Mouse (Mus musculus): ENCODE data around the gene Neurl1b.
A peak's percentile ranks its signal among the peaks of the same experiment; 100 is the strongest.

The Neurl1b gene

DNA sequence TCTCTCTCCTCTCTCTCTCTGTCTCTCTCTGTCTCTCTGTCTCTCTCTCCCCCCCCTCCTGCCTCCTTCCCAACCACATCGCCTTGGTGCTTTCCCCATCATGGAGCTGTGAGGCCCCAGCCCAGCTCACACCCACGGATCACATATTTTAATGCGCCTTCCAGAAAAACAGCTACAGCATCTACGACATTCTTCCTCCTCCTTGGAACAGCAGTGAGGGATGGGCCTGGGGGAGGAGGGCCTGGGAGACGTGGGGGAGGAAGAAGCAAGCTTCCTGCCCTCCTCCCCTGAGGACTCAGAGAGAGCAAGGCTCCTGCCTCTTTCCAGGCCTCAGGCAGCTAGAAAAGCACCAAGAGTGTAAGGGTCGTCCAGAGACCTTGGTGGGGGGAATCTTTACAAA is 17.3 kb upstream of the Neurl1b start:
- no peak for DNase-seq

DNA sequence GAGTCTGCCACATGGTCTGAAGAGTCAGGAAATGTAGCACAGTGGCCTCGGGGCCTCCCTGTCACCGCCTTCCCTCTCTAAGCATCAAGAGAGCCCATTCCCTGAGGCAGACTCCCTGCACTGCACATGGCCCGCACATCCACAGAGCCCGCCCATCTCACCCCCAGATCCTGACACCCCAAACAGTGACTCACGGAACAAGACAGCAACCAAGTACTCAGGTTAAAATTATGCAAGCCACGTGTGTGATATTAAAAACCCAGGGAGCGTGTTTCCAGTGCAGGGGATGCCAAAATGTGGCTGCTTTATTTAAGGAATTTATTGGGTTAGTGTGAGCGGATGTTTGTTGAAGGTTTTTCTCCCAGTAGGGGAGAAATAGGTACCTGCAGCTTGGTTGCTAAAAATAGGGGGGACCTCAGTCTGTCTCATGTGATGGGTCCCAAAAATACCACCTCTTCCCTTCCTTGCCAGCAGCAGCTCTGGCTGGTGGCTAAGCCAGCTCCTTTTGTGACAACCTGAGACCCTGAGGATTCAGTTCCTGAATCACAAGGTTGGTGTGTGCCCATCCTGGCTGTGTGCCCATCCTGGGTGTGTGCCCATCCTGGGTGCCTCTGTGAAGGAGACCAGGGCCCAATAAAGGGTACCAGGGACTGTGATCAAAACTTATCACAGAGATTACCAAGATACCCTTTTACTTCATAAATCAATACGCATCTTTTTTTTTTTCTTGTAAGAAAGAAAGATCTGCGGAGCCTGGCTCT is 9.1 kb upstream of the Neurl1b start:
- DNase-seq: no peak

DNA sequence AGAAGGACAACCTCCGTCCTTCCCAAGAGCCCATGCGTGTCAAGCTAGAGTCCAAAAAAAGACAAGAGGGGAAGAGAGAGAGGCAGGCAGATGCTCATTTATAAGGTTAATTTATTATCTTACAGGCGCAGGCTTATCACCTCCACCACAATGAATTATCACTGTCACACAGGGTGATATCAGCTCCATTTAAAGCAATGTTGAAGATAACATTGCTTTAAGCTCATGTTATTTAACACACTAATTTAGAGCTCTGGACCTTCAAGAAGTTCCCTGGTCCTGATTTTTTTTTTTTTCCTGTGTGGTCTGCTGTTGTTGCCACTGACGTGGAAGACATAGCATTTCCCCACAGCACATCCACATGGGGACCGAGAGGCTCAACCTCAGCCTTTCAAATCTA is 1.7 kb upstream of the Neurl1b start:
- no peak for DNase-seq

DNA sequence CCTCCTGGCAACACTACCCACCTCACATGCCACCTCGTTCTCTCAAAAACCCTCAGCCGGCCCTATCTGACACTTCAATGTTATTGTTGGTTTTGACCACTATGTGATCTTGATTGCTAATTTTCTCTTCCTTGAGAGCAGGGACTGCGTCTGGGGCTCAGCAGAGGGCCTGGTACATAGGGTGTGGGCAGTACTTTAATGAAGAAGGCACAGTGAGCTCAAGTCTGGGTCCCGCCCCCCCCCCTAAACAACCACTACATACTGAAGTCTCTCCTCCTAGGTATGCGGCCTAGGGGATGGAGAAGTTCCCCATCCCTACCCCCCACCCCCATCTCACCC is 476 bp upstream of the Neurl1b start:
- no peak for DNase-seq

DNA sequence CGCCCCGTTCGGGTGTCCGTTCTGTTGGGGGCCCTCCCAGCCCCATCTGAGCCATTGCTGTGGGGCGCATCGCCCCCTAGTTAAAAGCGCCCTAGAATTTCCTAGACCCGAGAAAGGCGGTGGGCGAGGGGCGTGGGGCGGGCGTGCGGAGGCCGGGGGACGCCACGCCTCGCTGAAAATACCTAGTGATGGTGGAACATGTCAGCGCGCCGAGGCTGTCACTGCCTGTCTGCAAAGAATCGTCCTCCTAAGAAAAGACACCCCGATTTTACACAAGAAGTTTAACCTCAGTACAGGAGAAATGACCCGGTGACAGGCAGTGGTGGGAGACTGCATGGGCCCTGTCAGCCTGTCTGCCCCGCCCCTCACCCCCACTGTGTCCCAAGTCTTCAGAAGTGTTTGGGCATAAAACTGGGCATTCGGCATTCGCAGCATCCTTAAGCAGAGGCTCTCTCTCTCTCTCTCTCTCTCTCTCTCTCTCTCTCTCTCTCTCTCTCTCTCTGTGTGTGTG is 781 bp downstream of the Neurl1b start:
- DNase-seq: peak; percentile 4

DNA sequence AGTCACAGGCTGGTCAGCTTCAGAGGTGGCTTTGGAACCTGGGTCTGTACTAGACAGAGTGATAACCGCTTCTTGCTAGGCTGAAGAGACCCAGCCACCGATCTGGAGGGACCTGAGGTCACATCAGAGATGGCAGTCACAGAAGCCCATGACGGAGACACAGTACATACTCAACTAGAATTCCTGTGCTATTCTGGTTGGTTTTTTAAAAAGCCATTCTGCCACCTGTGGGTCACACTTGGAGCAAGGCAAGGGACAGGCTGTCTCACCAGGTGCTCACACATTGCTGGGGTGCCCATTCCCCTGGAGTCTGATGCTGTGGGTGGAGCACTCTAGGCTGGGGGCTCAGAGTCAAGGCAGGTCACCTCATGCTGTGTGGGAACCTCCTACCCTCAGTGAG is 1.5 kb downstream of the Neurl1b start:
- no peak for DNase-seq

DNA sequence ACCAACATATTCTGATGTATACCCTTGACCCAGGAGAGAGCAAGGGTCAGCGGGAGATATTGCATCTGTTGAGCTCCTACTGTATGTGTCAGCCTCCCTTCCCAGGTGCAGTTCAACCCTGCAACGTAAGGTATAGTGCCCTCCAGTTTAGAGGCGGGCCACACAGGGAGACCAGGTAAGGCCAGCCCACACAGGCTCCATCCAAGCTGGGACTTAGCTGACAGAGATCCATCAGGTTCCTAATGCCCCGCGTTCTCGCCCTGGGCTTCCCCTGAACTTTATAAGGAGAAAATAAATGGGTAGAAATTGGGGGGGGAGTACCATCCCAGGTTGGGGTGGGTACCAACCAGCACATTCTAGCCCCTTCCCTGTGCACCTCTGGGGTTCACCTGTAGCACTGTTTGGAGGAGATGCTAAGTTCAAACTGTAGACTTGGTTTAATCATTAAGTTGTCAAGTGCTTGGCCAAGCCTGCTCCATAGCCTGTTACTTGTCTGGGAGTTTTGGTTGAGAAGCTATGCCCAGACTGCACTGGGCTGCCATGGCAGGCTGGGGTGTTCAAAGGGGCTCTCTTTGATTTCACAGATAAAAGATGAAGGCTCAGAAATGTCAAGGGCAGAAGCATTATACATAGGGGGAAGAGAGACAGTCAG is 3.3 kb downstream of the Neurl1b start:
- no peak for DNase-seq

DNA sequence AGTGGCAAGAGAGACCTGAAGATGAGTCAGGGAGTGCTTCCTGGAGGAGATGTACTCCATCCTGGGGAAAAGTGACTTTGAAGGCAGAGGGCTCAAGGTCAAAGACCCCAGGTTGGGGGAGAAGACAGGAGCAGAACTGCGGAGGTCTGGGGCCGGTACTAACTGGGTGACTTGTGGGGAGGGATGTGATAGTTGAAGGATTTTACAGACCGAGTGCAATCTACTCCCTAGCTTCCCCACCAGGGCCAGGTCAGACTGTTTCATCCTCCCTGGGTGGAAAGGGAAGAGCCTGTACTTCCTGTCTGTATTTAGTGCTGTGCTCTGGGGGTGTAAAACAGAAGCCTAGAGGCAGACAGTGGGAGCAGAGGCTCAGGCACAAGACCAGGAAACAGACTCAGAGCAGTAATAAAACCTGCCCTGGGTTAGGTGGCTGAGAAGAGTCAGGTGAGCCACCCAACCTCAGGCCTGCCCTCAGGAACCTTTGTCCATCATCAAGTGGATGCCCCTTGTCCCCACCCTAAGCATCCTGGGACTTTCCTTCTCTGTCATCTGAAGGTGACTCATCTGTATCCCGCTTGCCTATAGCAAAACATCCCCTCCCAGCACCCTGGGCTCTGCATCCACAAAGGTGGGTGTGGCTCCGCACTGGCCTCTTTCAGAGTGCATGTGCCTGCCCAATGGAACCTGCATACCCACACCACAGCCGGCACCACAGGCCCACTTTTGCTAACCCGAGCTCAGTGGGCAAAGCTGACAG is 6.0 kb downstream of the Neurl1b start:
- DNase-seq: no peak

DNA sequence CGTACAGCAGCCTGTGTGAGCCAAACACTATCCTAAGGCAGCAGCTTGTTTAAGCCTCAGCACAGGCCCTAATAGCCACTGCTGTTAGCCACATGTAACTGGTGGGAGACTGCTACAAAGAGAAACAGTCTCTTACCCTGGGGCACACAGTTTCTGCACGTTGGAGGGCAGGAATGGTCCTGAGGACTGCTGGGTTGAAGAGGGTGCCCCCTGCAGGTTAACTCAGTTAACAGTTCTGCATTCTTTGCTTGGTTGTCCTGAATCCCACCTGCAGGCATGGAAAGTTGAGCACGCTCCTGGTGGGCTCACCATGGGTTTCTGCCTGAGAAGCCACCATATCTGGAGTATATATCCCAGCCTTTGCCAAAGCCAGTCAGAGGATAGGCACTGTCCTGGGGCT is 6.9 kb downstream of the Neurl1b start:
- DNase-seq: peak; percentile 8

DNA sequence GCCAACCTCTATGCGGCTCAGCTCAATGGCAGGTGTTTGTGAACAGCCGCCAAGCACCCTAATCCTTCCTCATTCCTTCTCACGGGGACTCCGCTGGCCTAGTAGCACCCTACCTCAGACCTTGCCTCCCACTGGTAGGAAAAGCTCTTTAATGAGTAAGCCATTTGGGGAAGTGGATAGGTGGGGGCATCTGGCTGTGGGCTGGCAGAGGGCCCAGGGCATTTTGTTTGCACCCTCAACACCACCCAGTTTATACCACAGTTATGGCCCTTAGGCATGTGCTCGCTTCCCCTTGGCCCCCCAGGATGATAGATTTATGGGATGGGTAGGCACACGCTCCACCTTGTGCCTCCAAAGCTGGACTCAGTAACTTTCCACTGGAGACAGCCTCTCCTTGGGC is 7.8 kb downstream of the Neurl1b start:
- DNase-seq: no peak

DNA sequence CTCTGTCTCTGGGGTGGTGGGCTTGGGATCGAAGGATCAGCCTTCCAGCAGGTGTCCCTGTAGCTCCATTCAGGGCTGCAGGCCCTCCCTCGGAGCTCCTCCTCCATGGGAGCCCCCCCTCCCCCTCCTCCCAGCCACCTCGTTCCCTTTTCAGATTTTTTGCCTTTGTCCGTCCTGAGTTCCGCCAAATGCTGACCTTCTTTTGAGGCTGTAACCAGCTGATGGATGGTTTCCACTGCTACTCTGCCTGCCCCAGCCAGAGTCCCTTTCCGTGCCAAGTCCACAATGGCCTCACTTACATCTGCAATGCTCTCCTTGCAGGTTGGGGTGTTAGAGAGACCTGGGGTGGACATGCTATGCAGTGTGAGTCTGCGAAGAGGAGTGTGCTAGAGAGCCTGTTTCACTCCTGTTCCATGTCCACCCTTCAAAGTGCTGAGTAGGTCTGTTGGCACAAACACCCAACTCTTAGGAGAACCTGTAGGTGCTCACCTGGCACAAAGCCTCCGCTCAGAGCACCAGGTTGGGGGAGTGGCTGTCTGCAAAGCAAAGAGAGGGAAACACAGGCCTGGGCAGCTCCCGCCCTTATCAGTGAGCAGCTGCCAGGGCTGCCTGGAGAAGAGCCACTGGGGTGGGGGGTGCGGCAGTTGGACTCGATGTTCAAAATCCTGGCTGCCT is 9.5 kb downstream of the Neurl1b start:
- DNase-seq: no peak

DNA sequence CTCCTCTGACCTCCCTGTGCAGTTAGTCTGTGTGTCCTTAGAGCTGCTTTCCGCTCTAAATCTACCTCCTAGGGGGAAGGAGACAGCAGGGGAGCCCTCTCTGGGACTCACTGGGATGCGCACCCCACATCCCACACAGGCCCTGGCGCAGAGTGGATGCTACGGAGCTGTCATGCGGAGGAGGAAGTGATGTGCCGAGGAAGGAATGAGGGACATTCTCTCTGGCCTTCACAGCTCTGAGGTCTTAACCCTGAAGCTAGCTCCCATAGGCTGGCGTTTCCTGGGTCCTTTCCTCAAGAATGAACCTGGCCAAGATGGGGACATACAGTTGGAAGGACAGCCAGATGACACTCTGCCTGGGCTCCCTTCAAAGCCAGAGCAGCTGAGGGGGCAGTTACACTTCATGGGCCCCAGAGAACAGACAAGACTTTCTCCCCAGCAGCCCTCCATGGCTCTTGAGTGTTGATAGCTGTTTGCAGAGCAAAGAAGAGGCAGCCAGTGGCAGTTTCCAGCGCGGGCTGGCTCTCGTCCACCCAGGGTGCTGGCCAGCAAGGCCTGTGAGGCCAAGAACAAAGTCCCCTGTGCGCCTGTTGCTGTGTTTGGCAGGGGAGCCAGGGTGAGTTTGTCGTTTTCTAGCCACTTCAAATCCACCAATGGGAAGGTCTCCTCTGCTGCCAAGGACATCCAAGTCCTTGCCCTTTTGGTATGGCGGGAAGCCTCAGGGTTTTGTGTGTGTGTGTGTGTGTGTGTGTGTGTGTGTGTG is 10.5 kb downstream of the Neurl1b start:
- no peak for DNase-seq

DNA sequence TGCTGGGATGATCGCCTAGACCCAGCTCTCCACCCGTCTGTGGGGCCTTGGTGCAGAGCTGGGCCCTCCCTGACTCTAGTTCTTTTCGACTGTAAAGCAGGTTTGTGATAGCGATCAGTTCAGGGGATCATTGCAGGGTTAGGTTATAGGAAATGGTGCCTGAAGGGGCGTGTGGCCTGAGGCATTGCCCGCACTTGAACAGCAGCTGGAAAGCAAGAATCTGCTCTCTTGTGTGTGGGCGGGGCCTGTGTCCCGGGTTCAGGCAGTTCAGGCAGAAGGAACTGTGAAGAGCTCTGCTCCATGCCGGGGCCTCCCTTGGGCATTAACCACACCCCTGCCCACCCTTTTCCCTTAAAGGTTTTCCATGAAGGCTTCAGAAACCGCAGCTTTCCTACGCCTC is 18.7 kb downstream of the Neurl1b start:
- no peak for DNase-seq

DNA sequence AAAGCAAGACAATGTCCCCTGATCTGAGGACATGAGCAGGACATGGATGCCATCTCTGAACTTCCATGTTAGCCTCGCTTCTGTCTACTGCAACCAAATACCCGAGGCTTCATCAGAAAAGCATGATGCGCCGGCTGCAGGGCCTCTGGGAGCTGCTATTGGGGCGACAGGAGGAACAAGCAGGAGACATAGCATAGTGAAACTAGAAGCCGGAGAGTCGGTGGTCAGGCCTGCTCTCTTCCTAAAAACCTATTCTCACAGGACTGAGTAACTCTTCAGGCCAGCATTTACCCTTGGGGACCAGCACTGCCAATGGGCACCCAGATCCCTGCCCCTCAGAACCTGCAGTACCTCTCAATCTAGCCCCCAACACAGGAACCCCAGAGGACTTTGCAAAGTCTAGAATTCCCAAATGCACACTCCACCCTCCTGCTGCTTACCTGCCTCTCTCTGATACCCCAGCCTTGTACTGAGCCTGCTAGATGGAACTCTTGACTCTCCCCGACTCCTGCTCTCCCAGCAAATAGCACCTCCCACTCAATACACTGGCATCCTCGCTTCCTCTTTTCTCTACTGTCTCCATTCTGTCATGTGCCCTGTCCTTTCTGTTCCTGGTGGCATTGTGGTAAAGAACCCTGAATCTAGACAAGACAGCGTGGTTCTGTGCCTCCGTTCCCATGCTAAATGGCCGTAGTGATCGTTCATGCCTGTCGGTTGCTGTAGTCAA is 22.6 kb downstream of the Neurl1b start:
- DNase-seq: no peak

DNA sequence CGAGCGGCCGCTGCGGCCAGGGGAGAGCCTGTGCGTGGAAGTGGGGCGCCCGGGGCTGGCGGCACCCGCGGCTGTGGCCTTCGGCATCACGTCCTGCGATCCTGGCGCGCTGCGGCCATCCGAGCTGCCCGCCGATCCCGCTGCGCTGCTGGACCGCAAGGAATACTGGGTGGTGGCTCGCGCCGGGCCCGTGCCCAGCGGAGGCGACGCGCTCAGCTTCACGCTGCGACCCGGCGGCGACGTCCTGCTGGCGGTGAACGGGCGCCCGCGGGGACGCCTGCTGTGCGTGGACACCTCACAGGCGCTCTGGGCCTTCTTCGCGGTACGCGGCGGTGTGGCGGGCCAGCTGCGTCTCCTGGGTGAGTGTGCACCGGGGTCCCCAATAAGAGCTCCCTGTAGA is 24.4 kb downstream of the Neurl1b start:
- DNase-seq: no peak

DNA sequence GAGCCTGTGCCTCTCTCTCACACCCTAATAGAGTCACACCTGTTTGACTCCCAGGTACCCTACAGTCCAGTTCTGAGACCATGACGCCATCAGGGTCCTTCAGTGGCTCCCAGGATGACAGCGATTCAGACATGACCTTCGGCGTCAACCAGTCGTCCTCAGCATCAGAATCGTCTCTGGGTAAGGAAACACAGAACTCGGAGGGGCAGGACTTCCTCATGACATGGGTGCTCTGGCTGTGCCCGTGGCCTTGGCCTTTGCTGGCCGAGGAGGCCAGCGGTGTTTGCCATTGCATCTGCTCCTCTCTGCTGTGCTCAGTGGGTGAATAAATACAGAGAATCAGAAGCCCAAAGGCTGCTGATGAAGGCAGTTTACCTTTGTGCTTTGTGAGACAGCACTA is 26.4 kb downstream of the Neurl1b start:
- DNase-seq: no peak

DNA sequence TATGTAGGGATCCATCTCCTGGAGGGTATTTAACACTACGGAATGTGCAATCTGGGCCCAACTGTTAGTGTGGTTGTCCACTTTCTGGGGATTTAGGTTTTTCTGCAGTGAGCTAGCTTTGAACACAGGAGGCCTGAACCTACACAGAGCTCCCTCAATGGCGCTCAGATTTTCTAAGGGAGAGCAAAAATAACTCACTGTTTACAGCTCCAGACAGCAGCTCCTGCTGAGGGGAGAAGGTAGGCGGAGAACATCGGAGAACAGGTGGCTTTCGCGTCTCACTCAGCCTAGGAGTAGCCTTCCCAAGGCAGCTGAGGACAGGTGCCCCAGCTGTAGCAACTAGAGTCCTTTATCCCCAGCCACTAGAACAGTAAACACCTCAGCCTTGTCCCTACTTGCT is 27.6 kb downstream of the Neurl1b start:
- no peak for DNase-seq

DNA sequence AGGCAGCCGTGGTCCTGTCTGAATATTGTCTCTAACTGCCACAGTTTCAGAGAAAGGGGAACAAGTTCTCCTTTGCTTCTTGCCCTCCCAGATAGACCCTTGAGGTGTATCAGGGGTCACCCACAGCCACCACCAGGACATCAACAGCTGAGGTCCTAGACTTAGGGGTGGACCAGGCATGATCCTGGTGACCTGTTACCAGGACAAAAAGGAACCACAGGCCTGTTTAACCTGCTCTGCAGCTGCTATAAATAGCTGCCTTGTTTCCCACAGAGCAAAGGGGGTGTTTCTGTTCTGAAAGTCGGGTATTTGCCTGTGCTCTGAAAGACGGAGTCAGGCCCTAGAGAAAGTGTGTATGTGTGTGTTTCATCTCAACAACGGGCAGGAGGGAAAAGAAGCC is 29.2 kb downstream of the Neurl1b start:
- DNase-seq: no peak

DNA sequence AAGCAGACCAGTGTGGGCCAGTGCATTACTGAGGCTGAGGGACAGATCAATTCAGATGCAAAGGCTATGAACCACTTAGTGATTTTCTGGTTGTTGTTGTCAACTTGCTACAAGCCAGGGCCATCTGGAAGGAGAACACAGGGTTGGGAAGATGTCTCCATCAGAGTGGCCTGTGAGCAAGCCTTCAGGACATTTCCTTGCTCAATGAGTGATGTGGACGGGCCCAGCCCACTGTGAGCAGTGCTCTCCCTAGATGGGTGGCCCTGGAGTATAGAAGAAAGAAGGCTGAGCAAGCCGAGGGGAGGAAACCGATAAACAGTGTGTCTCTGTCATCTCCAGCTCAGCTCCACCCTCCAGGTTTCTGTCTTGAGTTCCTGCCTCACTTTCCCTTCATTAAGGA is 34.8 kb downstream of the Neurl1b start:
- no peak for DNase-seq

DNA sequence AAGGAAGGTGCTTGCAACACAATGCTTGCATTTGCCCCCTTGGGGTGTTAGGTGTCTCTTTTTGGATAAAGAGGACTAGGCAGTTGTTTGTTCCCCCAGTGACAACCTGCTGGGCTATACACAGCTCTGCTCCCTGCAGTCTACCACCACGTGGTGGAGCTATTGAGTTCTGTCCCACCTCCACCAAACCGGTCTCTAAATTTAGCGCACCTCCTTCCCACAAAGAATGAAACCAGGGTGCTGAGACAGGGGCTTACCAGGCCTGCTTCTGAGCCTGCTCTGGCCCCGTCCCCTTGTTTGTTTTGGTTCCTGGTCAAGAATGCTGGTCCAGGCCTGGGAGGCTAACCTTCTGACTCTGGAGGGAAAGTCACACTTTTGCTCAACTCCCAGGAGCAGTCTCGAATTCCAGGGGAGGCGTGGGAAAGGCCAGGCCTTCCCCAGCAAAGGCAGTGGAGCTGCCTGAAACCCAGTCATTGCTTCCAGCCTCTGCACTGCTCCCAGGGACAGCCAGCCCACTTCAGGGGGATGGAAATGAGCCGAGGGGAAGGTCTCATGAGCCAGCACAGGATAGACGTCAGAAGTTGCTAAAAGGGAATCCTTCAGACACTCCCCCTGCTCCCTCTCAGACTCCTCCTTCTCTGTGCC is 37.1 kb downstream of the Neurl1b start:
- DNase-seq: no peak

DNA sequence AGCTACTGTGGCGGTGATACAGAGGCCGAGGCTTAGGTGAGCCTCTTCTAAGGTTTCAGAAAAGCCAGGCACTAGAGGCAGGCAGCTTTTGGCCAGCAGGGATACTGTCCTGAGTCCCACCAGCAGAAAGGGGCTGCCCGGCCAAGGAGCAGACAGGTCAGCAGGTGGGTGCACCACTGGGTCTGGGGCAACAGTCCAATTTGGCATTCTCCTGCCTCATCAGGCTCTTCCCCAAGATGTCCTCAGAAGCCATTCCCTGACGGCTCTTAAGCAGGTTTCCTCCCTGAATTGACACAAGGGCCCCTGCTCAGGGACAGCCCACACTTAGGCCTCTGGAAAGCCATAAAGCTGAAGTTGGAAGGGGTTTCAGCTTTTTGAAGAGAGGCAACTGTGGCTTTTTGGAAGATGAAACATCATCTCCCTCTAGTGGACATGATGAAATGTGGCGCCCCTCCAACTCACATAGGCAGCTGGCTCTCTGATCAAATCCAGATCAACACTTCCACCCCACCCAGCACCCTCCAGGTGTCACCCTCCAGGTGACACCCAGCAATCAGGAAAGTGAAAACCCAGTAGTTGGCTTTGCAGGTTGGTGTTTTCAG is 37.8 kb downstream of the Neurl1b start:
- DNase-seq: peak; percentile 56

Data from cerebellum, adult 9-10 months (tissue).